Mouse (Mus musculus): ENCODE data around the gene Sarnp. TPM values are rescaled to one million over a fixed set of nuclear protein-coding genes. Genes with fewer than 3 reads are reported as not detected.

Gene Sarnp
- polyA plus RNA-seq, 1 experiment from 2014 or later = 139 TPM

GRCm38 (mm10) chr10:128892246-128892645 lies 75.1 kb downstream of the Sarnp start:
- Histone ChIP-seq H3K36me3 (replicated peaks; ENCODE audit: control insufficient read depth, insufficient read depth) (0 out of 2 replicates have a peak, but pooled peaks cover 9% of the 10 kb centered on the region), H3K4me2 (replicated peaks) (peak overlapping the region; percentile 93), H3K27ac (peak overlapping the region; percentile 95), H3K4me1 (replicated peaks; ENCODE audit: control insufficient read depth, insufficient read depth, low read length) (peaks cover 32% of the 10 kb centered on the region), H3K9me3 (ENCODE audit: control insufficient read depth, low read length) (no peaks in the 10 kb centered on the region), H3K27me3 (ENCODE audit: control insufficient read depth, insufficient read depth, low read length) (peaks cover 10% of the 10 kb centered on the region; the same call in 1 of the 2 replicates), H3K9ac (peak overlapping the region; percentile 81), H3K4me3 (replicated peaks; ENCODE audit: low read length) (peak overlapping the region; percentile 55)
- ATAC-seq (ENCODE audit: low FRiP score) (peak; percentile 19), DNase-seq (ENCODE audit: low spot score) (no peak)
- 2% methylated on average over 9 of the region's 9 CpGs for WGBS

GRCm38 (mm10) chr10:128895437-128895836 lies 78.3 kb downstream of the Sarnp start:
- WGBS = under 1% methylated on average over 9 of the region's 9 CpGs
- H3K27ac ChIP-seq = no peak overlapping the region
- peak; percentile 98 for DNase-seq (ENCODE audit: low spot score)

GRCm38 (mm10) chr10:128895952-128896693 lies 79.0 kb downstream of the Sarnp start:
- DNase-seq (ENCODE audit: low spot score) (peak; percentile 68), ATAC-seq (ENCODE audit: low FRiP score) (peak; percentile 41; the same call in 1 of the 2 replicates)
- H3K36me3 ChIP-seq (replicated peaks; ENCODE audit: control insufficient read depth, insufficient read depth) = no peaks in the 10 kb centered on the region
- H3K27ac ChIP-seq = no peak overlapping the region
- peaks cover 12% of the 10 kb centered on the region; the same call in 1 of the 2 replicates for H3K4me1 ChIP-seq (replicated peaks; ENCODE audit: control insufficient read depth, insufficient read depth, low read length)
- peak overlapping the region; percentile 32 for H3K4me2 ChIP-seq (replicated peaks)
- H3K9ac ChIP-seq = no peak overlapping the region
- no peaks in the 10 kb centered on the region for H3K9me3 ChIP-seq (ENCODE audit: control insufficient read depth, low read length)
- WGBS = 2% methylated on average over 17 of the region's 17 CpGs
- peaks cover 10% of the 10 kb centered on the region; the same call in 1 of the 2 replicates for H3K27me3 ChIP-seq (ENCODE audit: control insufficient read depth, insufficient read depth, low read length)
- no peak overlapping the region for H3K4me3 ChIP-seq (replicated peaks; ENCODE audit: low read length)

More at GRCm38 (mm10) chr10:128895437-128895836, 78.3 kb downstream of the Sarnp start:
- H3K4me1 ChIP-seq (replicated peaks; ENCODE audit: control insufficient read depth, insufficient read depth, low read length) = peaks cover 16% of the 10 kb centered on the region
- peak overlapping the region; percentile 32 for H3K4me2 ChIP-seq (replicated peaks)
- H3K4me3 ChIP-seq (replicated peaks; ENCODE audit: low read length) = no peak overlapping the region
- H3K9me3 ChIP-seq (ENCODE audit: control insufficient read depth, low read length) = no peaks in the 10 kb centered on the region
- peaks cover 10% of the 10 kb centered on the region; the same call in 1 of the 2 replicates for H3K27me3 ChIP-seq (ENCODE audit: control insufficient read depth, insufficient read depth, low read length)
- no peak for ATAC-seq (ENCODE audit: low FRiP score)
- no peaks in the 10 kb centered on the region for H3K36me3 ChIP-seq (replicated peaks; ENCODE audit: control insufficient read depth, insufficient read depth)
- no peak overlapping the region for H3K9ac ChIP-seq

GRCm38 (mm10) chr10:128896807-128897206 lies 79.7 kb downstream of the Sarnp start:
- H3K9ac ChIP-seq = no peak overlapping the region

GRCm38 (mm10) chr10:128897501-128897900 lies 80.4 kb downstream of the Sarnp start:
- no peak overlapping the region for H3K27ac ChIP-seq
- no peaks in the 10 kb centered on the region for H3K36me3 ChIP-seq (replicated peaks; ENCODE audit: control insufficient read depth, insufficient read depth)
- H3K27me3 ChIP-seq (ENCODE audit: control insufficient read depth, insufficient read depth, low read length) = peaks cover 10% of the 10 kb centered on the region; the same call in 1 of the 2 replicates
- H3K9ac ChIP-seq = no peak overlapping the region
- peaks cover 10% of the 10 kb centered on the region; the same call in 1 of the 2 replicates for H3K4me1 ChIP-seq (replicated peaks; ENCODE audit: control insufficient read depth, insufficient read depth, low read length)
- no peaks in the 10 kb centered on the region for H3K9me3 ChIP-seq (ENCODE audit: control insufficient read depth, low read length)
- no peak overlapping the region for H3K4me2 ChIP-seq (replicated peaks)
- DNase-seq (ENCODE audit: low spot score) (no peak), ATAC-seq (ENCODE audit: low FRiP score) (no peak)
- H3K4me3 ChIP-seq (replicated peaks; ENCODE audit: low read length) = no peak overlapping the region
- 19% methylated on average over 1 of the region's 1 CpGs for WGBS

More at GRCm38 (mm10) chr10:128896807-128897206, 79.7 kb downstream of the Sarnp start:
- Histone ChIP-seq H3K27me3 (ENCODE audit: control insufficient read depth, insufficient read depth, low read length) (peaks cover 10% of the 10 kb centered on the region; the same call in 1 of the 2 replicates), H3K4me3 (replicated peaks; ENCODE audit: low read length) (no peak overlapping the region), H3K4me1 (replicated peaks; ENCODE audit: control insufficient read depth, insufficient read depth, low read length) (peaks cover 12% of the 10 kb centered on the region; the same call in 1 of the 2 replicates), H3K9me3 (ENCODE audit: control insufficient read depth, low read length) (no peaks in the 10 kb centered on the region), H3K4me2 (replicated peaks) (peak overlapping the region; percentile 32), H3K27ac (no peak overlapping the region), H3K36me3 (replicated peaks; ENCODE audit: control insufficient read depth, insufficient read depth) (no peaks in the 10 kb centered on the region)
- DNase-seq (ENCODE audit: low spot score) (no peak), ATAC-seq (ENCODE audit: low FRiP score) (no peak)
- WGBS = 54% methylated on average over 1 of the region's 1 CpGs

- WGBS = 85% methylated on average over 6 of the region's 6 CpGs
- Histone ChIP-seq H3K36me3 (replicated peaks; ENCODE audit: control insufficient read depth, insufficient read depth) (no peaks in the 10 kb centered on the region), H3K27ac (no peak overlapping the region), H3K4me1 (replicated peaks; ENCODE audit: control insufficient read depth, insufficient read depth, low read length) (0 out of 2 replicates have a peak, but pooled peaks cover 2% of the 10 kb centered on the region), H3K9me3 (ENCODE audit: control insufficient read depth, low read length) (no peaks in the 10 kb centered on the region), H3K9ac (no peak overlapping the region), H3K27me3 (ENCODE audit: control insufficient read depth, insufficient read depth, low read length) (peaks cover 10% of the 10 kb centered on the region; the same call in 1 of the 2 replicates), H3K4me2 (replicated peaks) (no peak overlapping the region), H3K4me3 (replicated peaks; ENCODE audit: low read length) (no peak overlapping the region)
- ATAC-seq (ENCODE audit: low FRiP score) = no peak
- DNase-seq (ENCODE audit: low spot score) = no peak
Observed at GRCm38 (mm10) chr10:128899759-128900490, 82.8 kb downstream of the Sarnp start.

- H3K4me3 ChIP-seq (replicated peaks; ENCODE audit: low read length) = no peak within 1 kb of the TSS
- ATAC-seq (ENCODE audit: low FRiP score) (no peak), DNase-seq (ENCODE audit: low spot score) (no peak)
- no peak within 1 kb of the TSS for H3K9ac ChIP-seq
- H3K4me2 ChIP-seq (replicated peaks) = no peak within 1 kb of the TSS
- 87% methylated on average over 3 of the region's 3 CpGs for WGBS
- peaks cover 10% of the 10 kb centered on the region; the same call in 1 of the 2 replicates for H3K27me3 ChIP-seq (ENCODE audit: control insufficient read depth, insufficient read depth, low read length)
- 0 out of 2 replicates have a peak, but pooled peaks cover 2% of the 10 kb centered on the region for H3K4me1 ChIP-seq (replicated peaks; ENCODE audit: control insufficient read depth, insufficient read depth, low read length)
- no peak within 1 kb of the TSS for H3K27ac ChIP-seq
- no peaks in the 10 kb centered on the region for H3K9me3 ChIP-seq (ENCODE audit: control insufficient read depth, low read length)
- H3K36me3 ChIP-seq (replicated peaks; ENCODE audit: control insufficient read depth, insufficient read depth) = no peaks in the 10 kb centered on the region
Observed at GRCm38 (mm10) chr10:128900698-128901097, 83.6 kb downstream of the Sarnp start, which contains the start of gene Cd63. Gene Cd63, plus strand, starts transcription at chr10:128900989.

GRCm38 (mm10) chr10:128901409-128901808 lies 84.3 kb downstream of the Sarnp start:
- Histone ChIP-seq H3K9me3 (ENCODE audit: control insufficient read depth, low read length) (no peaks in the 10 kb centered on the region), H3K27me3 (ENCODE audit: control insufficient read depth, insufficient read depth, low read length) (peaks cover 7% of the 10 kb centered on the region; the same call in 1 of the 2 replicates), H3K4me1 (replicated peaks; ENCODE audit: control insufficient read depth, insufficient read depth, low read length) (no peaks in the 10 kb centered on the region), H3K27ac (no peak overlapping the region), H3K36me3 (replicated peaks; ENCODE audit: control insufficient read depth, insufficient read depth) (no peaks in the 10 kb centered on the region), H3K9ac (no peak overlapping the region), H3K4me2 (replicated peaks) (no peak overlapping the region), H3K4me3 (replicated peaks; ENCODE audit: low read length) (no peak overlapping the region)
- DNase-seq (ENCODE audit: low spot score) (no peak), ATAC-seq (ENCODE audit: low FRiP score) (no peak)
- 89% methylated on average over 1 of the region's 1 CpGs for WGBS

Measured in hindbrain, embryonic 14.5 days (tissue).